Mouse (Mus musculus): ENCODE measurements around the gene Ptgir.
"Not testable (repeated sequence)": the region's sequence is repeated elsewhere in the genome, so short reads cannot be mapped to it uniquely, and the experiment has no call there.

Ptgir gene

GRCm38 (mm10) chr7:16944808-16945315, 38.6 kb downstream of the Ptgir start:
- no peak for DNase-seq

DNA sequence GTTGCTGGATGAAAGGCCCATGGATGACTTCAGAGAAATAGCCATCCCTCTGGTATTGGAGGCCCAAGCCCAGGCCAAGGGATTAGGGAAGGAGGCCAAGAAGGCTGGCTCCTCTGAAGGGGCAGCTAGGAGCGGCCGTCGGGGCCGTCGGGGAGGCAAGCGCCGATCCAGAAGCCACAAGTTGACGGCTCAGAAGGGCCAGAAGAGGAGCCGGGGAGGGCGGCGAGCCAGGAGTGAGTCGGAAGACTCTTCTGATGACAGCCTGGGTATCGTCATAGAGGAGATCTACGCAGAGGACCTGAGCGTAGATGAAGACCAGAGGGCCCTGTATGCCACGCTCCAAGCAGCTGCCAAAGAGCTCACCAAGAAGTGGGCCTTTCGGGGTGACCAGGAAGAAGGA, 39.1 kb downstream of the Ptgir start:
- DNase-seq: peak in 1 of 2 experiments; percentile 15

DNA sequence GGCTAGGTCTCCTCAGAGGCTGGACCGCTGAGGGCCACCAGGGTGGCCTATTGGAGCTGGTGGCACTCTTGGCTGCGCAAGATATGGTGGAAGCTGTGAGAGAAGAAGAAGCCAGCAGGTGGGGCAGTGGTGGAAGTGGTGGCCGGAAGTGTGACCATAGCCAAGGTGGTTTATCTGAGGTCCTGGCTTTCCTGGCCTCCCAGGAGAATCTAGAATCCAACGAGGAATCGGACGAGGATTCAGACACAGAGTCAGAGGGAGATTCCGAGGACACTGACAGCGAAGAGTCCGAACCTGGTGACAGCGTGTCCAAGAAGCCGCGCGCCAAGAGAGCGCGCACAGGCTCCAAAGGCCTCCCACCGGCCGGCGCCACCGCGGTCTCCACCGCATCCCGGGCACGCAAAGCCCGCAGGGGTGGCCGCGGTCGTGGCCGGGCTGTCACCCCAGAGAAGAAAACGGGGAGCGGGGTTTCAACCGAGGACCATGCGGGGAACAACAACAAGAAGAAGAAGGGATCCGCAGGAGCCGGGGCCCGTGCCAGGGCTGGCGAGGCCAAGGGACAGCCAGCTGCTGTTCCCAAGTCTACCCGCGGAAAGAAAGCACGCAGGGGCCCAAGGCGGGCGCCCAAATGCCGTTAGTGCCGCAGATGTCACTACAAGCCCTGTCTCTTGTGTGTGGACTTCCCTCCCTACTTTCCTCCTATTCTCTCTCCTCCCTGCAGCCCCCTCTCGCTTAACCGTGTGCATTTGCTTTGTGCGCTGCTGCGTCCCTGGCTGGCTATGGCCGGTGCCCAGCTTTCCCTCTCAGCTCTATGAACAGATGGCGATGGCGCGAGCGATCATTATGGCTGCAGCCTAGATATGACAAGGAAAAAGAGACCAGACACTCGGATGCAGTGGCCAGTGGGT, 40.4 kb downstream of the Ptgir start:
- DNase-seq: no peak

DNA sequence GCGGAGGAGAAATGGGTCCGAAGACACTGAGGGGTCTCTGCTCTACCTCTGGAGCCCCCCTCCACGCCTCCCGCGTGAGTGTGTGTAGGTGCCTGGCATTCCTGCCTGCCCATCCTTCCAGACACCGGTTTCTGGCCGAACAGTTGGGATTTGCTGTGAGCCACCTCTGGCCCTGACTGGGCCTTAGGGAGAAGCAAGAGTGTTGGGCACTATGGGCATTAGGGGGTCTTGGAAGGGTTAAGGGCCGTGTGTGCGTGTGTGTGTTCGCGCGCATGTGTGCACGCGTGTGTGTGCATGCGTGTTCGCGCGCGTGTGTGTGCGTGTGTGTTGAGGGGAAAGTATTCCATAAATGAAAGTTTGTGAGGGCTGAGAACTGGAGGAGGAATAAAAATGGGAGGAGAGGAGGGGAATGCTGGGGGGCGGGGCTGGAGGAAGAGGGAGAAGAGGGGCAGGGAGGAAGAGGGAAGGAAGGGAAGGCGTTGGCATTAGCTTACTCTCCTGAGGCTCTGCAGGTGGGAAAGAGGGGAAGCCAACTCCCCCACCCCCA, 41.1 kb downstream of the Ptgir start:
- DNase-seq: no peak

GRCm38 (mm10) chr7:16947959-16948361, 41.7 kb downstream of the Ptgir start:
- DNase-seq: no peak

GRCm38 (mm10) chr7:16948923-16949458, 42.7 kb downstream of the Ptgir start:
- DNase-seq: no peak

DNA sequence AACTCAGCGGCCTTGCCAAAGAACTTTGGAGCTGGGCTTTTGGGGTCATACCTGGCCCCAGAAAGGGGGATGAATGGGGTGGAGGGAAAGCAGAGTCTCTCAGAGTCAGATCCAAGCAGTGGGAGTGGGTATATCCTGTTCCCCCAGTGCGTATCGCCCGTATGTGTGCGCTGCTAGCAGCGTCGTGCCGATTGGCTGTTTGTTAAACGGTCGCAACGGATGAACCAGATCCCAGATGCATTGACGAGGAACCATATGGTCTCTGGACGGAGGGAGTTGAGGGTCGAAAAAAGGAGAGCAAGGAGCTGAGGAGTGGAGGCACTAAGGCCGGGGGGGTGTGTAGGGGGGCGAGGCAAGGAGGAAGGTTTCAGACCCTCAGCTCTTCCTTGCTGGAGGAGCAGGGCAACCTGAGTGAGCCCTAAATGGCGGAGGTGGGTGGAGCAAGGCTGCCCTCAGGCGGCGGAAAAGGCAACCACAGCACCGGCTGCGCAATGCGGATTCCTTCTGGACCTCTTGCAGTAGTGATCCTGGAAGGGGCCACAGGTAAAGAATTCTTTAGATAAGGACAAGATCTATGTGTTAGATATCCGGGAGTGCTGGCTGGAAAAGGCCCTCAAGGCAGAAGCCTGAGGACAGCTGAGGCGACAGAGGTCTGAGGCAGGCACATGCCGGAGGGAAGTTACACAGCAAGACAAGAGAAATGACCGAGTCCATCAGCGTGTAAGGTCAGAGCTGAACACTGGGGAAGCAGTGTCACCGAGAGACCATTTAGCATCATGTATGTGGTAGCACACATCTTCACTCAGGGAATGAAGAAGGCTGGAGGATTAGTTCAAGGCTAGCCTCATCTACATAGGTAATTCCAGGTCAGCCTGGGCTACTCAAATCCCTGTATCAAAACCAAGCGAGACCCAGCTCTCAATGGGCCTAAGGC, 43.9 kb downstream of the Ptgir start:
- DNase-seq: peak; percentile 80 to 82

DNA sequence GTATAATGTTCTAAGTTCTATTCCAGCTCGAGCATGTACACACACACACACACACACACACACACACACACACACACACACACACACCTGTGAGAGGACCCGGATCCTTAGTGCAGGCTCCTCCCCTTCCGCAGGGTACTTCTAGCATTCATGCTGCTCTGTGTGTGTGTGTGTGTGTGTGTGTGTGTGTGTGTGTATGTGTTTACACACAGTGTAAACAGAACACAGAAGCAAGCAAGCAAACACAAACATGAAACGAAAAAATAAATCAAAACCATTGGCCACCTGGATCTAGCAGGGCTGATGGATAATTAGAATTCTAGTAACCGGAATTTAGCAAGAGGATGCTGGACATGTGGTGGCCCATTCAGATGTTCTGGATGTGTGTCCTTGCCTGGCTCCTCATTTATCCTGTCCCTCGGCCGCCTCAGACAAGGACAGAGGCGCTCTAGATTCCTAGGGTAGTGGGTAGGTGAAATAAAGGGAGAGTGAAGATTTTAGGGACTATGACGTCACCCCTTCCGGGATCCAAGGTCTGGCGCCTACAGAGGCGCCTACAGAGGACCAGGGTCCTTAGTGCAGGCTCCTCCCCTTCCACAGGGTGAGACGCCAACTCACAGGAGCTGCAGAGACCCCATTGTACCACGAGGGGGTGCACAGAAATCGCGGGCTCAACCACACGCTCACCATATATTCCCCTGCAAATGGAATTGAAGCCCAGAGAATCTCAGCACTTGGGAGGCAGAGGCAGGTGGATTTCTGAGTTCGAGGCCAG, 44.8 kb downstream of the Ptgir start:
- peak; percentile 84 to 85 for DNase-seq

DNA sequence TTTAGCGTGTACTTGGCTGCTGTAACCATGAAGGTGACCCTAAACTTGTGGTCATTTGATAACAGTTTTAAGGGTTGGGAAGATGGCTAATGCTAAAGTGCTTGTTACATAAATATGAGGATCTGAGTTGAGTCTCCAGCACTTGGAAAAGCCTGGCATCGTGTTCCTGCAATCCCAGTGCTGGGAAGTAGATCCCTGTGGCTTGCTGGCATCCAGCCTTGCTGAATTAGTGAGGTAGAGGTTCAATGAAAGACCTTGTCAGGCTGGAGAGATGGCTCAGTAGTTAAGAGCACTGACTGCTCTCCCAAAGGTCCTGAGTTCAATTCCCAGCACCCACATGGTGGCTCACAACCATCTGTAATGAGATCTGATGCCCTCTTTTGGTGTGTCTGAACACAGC, 47.5 kb downstream of the Ptgir start:
- not testable (repeated sequence) for DNase-seq

GRCm38 (mm10) chr7:16955712-16956111, 49.4 kb downstream of the Ptgir start:
- no peak for DNase-seq

DNA sequence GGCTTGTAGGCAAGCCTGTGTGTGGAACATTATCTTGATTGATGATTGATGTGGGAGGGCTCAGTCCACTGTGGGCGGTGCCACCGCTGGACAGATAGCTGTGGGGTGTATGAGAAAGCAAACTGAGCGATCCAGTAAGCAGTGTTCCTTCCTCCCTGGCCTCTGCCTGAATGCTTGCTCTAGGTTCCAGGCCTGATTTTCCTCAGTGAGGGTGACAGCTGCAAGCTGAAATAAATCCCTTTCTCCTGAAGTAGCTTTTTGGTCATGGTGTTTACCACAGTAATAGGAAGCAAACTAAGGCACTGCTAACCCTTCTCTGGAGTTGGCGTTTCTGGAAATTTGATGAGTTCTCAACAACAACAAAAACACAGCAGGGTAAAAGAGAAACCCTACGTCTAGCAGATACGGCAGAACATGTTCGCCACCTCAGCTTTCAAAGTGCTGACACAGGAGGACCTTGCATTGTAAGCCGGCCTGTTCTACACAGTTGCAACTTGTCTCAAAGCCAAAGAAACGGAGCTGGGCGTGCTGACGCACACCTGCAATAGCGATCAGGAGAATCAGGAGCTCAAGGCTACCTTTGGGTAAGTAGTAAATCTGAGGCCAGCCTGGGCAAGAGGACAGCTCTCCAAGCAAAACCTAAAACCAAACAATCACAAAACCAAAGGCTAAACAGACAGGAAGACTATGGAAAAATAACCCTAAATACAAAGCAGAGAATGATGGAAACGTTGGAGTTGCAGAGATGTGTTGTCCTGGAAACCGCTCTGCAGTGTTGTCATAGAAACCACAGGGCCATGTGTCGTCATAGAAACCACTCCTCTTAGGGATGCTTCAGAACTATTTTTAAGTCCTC, 50.3 kb downstream of the Ptgir start:
- DNase-seq: no peak

DNA sequence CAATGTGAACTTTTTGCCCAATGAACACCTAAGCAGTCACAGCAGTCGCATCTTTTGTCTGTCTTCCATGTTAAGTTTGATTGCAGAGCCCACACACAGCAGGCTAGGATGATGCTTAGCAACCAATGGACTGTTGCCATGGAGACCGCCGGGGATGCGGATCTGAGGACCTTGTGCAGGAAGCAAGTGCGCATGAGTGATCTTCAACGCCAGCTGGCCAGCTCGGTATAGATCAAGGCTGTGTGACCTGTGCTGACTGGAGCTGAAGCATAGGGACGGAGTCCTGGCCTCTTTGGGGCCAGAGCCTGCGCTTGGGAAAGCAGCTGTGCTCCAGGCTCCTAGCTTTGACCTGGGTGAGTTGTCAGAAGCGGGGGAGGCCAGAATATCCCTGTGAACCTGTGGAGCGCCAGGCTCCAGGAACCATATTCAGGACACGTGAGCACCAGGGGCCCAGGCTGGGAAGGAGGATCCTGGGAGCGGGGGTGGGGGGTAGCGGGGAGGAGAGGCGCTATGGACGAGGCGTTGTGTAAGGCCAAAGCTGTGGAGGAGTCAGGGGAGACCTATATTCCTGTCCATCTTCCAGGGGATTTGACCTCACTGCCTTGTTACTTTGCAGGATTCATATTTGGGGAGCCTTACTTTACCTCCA, 53.4 kb downstream of the Ptgir start, which contains the start of gene Pnmal1:
Gene Pnmal1 (plus strand): TSS at position 141 of the 649 bp plus-strand sequence.
- DNase-seq: no peak
